Mouse (Mus musculus) liver, embryonic 14.5 days (tissue): ENCODE results near the gene Mmrn2. TPM values are rescaled to one million over a fixed set of nuclear protein-coding genes. Genes with fewer than 3 reads are reported as not detected.

Source experiments
- ATAC-seq: fragments of 200-750 bp; cut with Nextera tagmentation; 2 replicates; pipeline ENCODE4 v1.8.0; 2017; ENCODE audit warnings: moderate number of reproducible peaks, mild to moderate bottlenecking, moderate library complexity; ENCODE audit not compliant: insufficient read depth
- DNase-seq, 3 experiments: peaks; one replicate each; pipeline ENCODE4 v3.0.0-alpha.2; 2012 to 2013; ENCODE audit warnings: low read depth in 3 of 3, low spot score in 3 of 3
- H3K27ac ChIP-seq: fragments of 300-500 bp; sonication (generic); 2 replicates; pipeline ENCODE4 v1.5.1; 2014; ENCODE audit warnings: moderate library complexity, mild to moderate bottlenecking, control low read depth, inconsistent platforms
- H3K27me3 ChIP-seq: fragments of 300-500 bp; sonication (generic); 2 replicates; pipeline ENCODE4 v1.6.1; 2014; ENCODE audit warnings: mild to moderate bottlenecking, low read length, moderate library complexity; ENCODE audit not compliant: control insufficient read depth, insufficient read depth
- H3K36me3 ChIP-seq: fragments of 300-500 bp; sonication (generic); replicated peaks from 2 replicates; pipeline ENCODE4 v1.6.1; 2014; ENCODE audit warnings: low read depth; ENCODE audit not compliant: control insufficient read depth, insufficient read depth
- H3K4me1 ChIP-seq, 2 experiments: fragments of 200-500 bp in 1 of 2; fragments of 300-500 bp in 1 of 2; sonication (generic) in 1 of 2; replicated peaks; 2 replicates each; pipeline ENCODE4 v1.6.1; 2012 to 2014; ENCODE audit warnings: antibody characterized with exemption in 1 of 2, inconsistent platforms in 1 of 2, low read length in 1 of 2; ENCODE audit not compliant: control insufficient read depth in 2 of 2, insufficient read depth in 2 of 2
- H3K4me2 ChIP-seq: fragments of 300-500 bp; sonication (generic); 2 replicates; pipeline ENCODE4 v1.6.1; 2014; ENCODE audit warnings: low read depth, mild to moderate bottlenecking, control low read depth, moderate library complexity
- H3K4me3 ChIP-seq, 2 experiments: fragments of 200-500 bp in 1 of 2; fragments of 300-500 bp in 1 of 2; sonication (generic) in 1 of 2; 2 replicates each; pipeline ENCODE4 v1.5.1; 2012 to 2014; ENCODE audit warnings: low read depth in 2 of 2, low read length in 2 of 2, mild to moderate bottlenecking in 2 of 2, control low read depth in 1 of 2, inconsistent platforms in 1 of 2, moderate library complexity in 1 of 2; ENCODE audit not compliant: insufficient read depth in 1 of 2
- H3K9ac ChIP-seq: fragments of 300-500 bp; sonication (generic); replicated peaks from 2 replicates; pipeline ENCODE4 v1.6.1; 2014; ENCODE audit warnings: mild to moderate bottlenecking, control low read depth, moderate library complexity
- H3K9me3 ChIP-seq: fragments of 300-500 bp; sonication (generic); 2 replicates; pipeline ENCODE4 v1.6.1; 2016; ENCODE audit warnings: low read length, mixed read lengths; ENCODE audit not compliant: control insufficient read depth
- CTCF ChIP-seq: IDR thresholded peaks from 2 replicates; pipeline ENCODE4 v1.5.1; 2016; ENCODE audit warnings: antibody characterized with exemption, low read depth, control low read depth
- EP300 ChIP-seq: IDR thresholded peaks from 2 replicates; pipeline ENCODE4 v1.6.1; 2016; ENCODE audit warnings: antibody characterized with exemption, low read depth
- WGBS: fragments of 180-500 bp; shearing (Covaris S2); extraction: QIAGEN DNeasy Blood & Tissue Kit; methylation state at CpG from one replicate; pipeline ENCODE4 v1.1.7; 2014; ENCODE audit not compliant: insufficient replicate concordance; 5-methylcytosine and 5-hydroxymethylcytosine counted together
- polyA plus RNA-seq, 2 experiments: library from polyadenylated mRNA; depleted of rRNA in 1 of 2; stranded (reverse) in 1 of 2; unstranded in 1 of 2; fragments of >200 nt; fragmentation: Nextera tagmentation in 1 of 2; extraction: Ambion mirVana in 1 of 2; gene quantifications; 2 replicates each; pipeline versions ENCODE4 v1.2.1 to v1.2.3; 2012 to 2014

Mmrn2 gene
- polyA plus RNA-seq, 2 experiments = 1.0 to 1.3 TPM

DNA sequence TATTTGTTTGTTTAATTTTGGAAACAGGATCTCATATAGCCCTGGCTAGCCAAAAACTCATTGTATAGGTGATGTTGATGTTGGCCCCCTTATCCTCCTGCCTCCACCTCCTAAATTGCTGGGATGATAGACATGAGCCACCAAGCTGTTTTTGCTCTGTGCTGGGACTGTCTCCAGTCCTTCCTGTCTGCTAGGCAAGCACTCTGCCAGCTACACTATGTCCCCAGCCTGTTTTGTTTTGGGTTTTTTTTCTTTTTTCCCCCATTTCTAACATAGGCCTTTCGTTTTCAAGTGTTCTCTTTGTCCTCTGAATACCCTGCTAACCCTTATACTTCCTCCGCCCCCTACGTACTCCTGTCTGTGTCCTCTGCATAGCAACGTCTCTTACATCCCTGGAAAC lies 18.0 kb downstream of the Mmrn2 start:
- H3K4me1 ChIP-seq = no peaks in the 10 kb centered on the region
- no peak for ATAC-seq
- 61% methylated on average over 4 of the region's 4 CpGs for WGBS
- no peak overlapping the region for H3K4me2 ChIP-seq
- no peak overlapping the region for H3K4me3 ChIP-seq
- no peak for TF ChIP-seq CTCF
- H3K27me3 ChIP-seq = no peaks in the 10 kb centered on the region
- no peaks in the 10 kb centered on the region for H3K36me3 ChIP-seq
- H3K27ac ChIP-seq = no peak overlapping the region
- no peak for DNase-seq
- no peaks in the 10 kb centered on the region for H3K9me3 ChIP-seq
- H3K9ac ChIP-seq = no peak overlapping the region

DNA sequence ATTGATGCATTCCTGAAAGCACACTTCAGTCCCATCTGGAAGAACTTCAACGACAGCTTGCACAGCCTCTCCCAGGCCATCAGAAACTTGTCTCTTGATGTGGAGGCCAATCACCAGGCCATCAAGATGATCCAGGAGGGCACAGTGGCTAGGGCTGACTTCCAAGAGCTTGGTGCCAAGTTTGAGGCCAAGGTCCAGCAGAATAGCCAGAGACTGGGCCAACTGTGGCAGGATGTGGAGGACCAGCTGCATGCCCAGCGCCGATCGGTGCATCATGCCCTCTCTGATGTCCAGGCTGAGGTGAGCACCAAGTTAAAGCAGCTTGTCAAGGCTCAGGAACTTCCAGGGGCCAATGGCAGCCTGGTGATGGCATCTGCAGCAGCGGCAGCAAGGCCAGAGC lies 22.6 kb downstream of the Mmrn2 start:
- Histone ChIP-seq H3K4me3 (no peak overlapping the region), H3K4me2 (no peak overlapping the region), H3K36me3 (no peaks in the 10 kb centered on the region), H3K9me3 (no peaks in the 10 kb centered on the region), H3K9ac (no peak overlapping the region), H3K4me1 (no peaks in the 10 kb centered on the region), H3K27ac (no peak overlapping the region), H3K27me3 (no peaks in the 10 kb centered on the region)
- DNase-seq (no peak), ATAC-seq (no peak)
- TF ChIP-seq EP300 (no peak), CTCF (no peak)
- 64% methylated on average over 5 of the region's 5 CpGs for WGBS

GRCm38 (mm10) chr14:34398901-34399300 lies 23.6 kb downstream of the Mmrn2 start:
- Histone ChIP-seq H3K36me3 (no peaks in the 10 kb centered on the region), H3K4me3 (no peak overlapping the region), H3K27me3 (no peaks in the 10 kb centered on the region), H3K4me1 (no peaks in the 10 kb centered on the region), H3K4me2 (no peak overlapping the region), H3K9ac (no peak overlapping the region), H3K9me3 (no peaks in the 10 kb centered on the region), H3K27ac (no peak overlapping the region)
- TF ChIP-seq EP300 (no peak), CTCF (no peak)
- ATAC-seq = no peak
- no peak for DNase-seq
- 71% methylated on average over 21 of the region's 21 CpGs for WGBS

- TF ChIP-seq EP300 = no peak
- no peak for TF ChIP-seq CTCF
- DNase-seq (no peak), ATAC-seq (no peak)
- Histone ChIP-seq H3K27ac (no peak overlapping the region), H3K4me2 (no peak overlapping the region), H3K36me3 (no peaks in the 10 kb centered on the region), H3K27me3 (no peaks in the 10 kb centered on the region), H3K9me3 (no peaks in the 10 kb centered on the region), H3K9ac (no peak overlapping the region), H3K4me1 (no peaks in the 10 kb centered on the region), H3K4me3 (no peak overlapping the region)
- WGBS = 66% methylated on average over 6 of the region's 6 CpGs
These were observed 24.0 kb downstream of the Mmrn2 start for GRCm38 (mm10) chr14:34399301-34399700.

DNA sequence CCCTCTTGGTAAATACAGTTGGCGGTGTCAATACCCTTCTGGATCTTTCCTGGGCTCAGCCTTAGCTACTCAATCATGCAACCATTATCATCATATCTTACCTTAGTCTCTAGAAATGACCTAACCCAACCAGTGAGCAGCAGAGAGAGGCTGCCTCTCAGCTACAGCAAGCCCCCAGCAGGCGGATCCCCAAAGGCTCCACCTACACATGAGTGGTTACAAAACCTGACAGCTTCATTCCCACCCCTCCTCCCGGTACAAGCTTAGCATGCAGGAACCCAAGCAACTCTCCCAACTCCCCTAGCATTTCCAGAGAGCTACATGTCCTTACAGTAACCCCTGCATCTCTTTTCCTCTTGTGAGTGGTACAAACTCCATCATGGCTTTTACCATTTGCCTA lies 24.8 kb downstream of the Mmrn2 start:
- H3K27ac ChIP-seq = no peak overlapping the region
- no peaks in the 10 kb centered on the region for H3K36me3 ChIP-seq
- no peaks in the 10 kb centered on the region for H3K27me3 ChIP-seq
- TF ChIP-seq EP300 = no peak
- no peak for TF ChIP-seq CTCF
- no peak overlapping the region for H3K4me3 ChIP-seq
- H3K9ac ChIP-seq = no peak overlapping the region
- ATAC-seq (no peak), DNase-seq (no peak)
- no peaks in the 10 kb centered on the region for H3K4me1 ChIP-seq
- WGBS = 74% methylated on average over 3 of the region's 3 CpGs
- no peaks in the 10 kb centered on the region for H3K9me3 ChIP-seq
- no peak overlapping the region for H3K4me2 ChIP-seq
